In the genomic region with DNA sequence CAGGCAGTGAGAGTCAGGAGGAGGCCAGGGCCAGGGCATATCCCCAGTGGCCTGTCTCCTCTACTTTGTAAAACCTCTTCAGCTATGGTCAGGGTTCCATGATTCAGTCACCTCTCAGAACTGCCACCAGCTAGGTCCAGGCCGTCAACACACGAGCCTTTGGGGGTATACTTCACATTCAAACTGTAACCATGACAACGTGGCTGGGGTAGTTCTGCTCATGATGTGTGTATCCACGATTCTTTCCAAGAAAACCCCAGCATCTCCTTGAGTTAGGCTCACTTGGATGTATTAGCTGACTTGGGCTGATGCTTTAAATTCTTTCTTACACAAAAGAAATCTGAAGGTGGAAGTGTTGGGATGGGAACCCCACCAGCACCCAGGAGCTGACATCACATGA, we compare ENCODE assay signal across 23 mouse cellular contexts. TPM values are rescaled to one million over a fixed set of nuclear protein-coding genes. Genes with fewer than 3 reads are reported as not detected.
DNase-seq lines count a peak whose midpoint lies in the region; ATAC-seq and TF ChIP-seq lines count a peak whose summit lies in the region.
"Had no signal": no experiment of that assay in that cellular context is flagged by ENCODE, and none has a peak within 500 bp of the region (broad histone marks: within the 10 kb centered on the region; RNA-seq: fewer than 3 reads in every experiment).

No protein-coding gene starts in this region.

- H3K9me3 ChIP-seq in hindbrain, postnatal 0 days (ENCODE audit: low read length) = no peaks in the 10 kb centered on the region
- no peaks in the 10 kb centered on the region for H3K9me3 ChIP-seq in hindbrain, embryonic 13.5 days
- no peaks in the 10 kb centered on the region for H3K9me3 ChIP-seq in limb, embryonic 10.5 days (replicated peaks)
- H3K9me3 ChIP-seq: embryonic facial prominence, embryonic 13.5 days; forebrain, embryonic 13.5 days; heart, embryonic 12.5 days; hindbrain, embryonic 15.5 days had no signal

- 38% methylated on average over 4 of the region's 4 CpGs for WGBS in hindbrain, postnatal 0 days
- 33% methylated on average over 4 of the region's 4 CpGs for WGBS in hindbrain, embryonic 13.5 days
- WGBS in limb, embryonic 10.5 days = 81% methylated on average over 4 of the region's 4 CpGs

- no peaks in the 10 kb centered on the region for H3K27me3 ChIP-seq in hindbrain, postnatal 0 days (ENCODE audit: insufficient read depth, low read length)
- no peaks in the 10 kb centered on the region for H3K27me3 ChIP-seq in hindbrain, embryonic 13.5 days
- no peaks in the 10 kb centered on the region for H3K27me3 ChIP-seq in limb, embryonic 10.5 days (ENCODE audit: low read depth, poor library complexity, severe bottlenecking)
- H3K27me3 ChIP-seq: embryonic facial prominence, embryonic 13.5 days; hindbrain, embryonic 15.5 days had no signal

- H3K36me3 ChIP-seq in hindbrain, postnatal 0 days (ENCODE audit: insufficient read depth, low read length) = no peaks in the 10 kb centered on the region
- no peaks in the 10 kb centered on the region for H3K36me3 ChIP-seq in hindbrain, embryonic 13.5 days
- no peaks in the 10 kb centered on the region for H3K36me3 ChIP-seq in limb, embryonic 10.5 days
- H3K36me3 ChIP-seq: embryonic facial prominence, embryonic 13.5 days; heart, embryonic 12.5 days; hindbrain, embryonic 15.5 days had no signal

- no peak overlapping the region for H3K4me3 ChIP-seq in hindbrain, postnatal 0 days (ENCODE audit: low read length)
- H3K4me3 ChIP-seq in hindbrain, embryonic 13.5 days = no peak overlapping the region
- H3K4me3 ChIP-seq in limb, embryonic 10.5 days = no peak overlapping the region
- H3K4me3 ChIP-seq: embryonic facial prominence, embryonic 13.5 days; forebrain, embryonic 13.5 days; gastrocnemius, adult 2 months; heart, embryonic 12.5 days; hindbrain, embryonic 15.5 days had no signal

- H3K4me2 ChIP-seq in hindbrain, postnatal 0 days (ENCODE audit: low read depth, low read length) = no peak overlapping the region
- H3K4me2 ChIP-seq in hindbrain, embryonic 13.5 days = no peak overlapping the region
- H3K4me2 ChIP-seq: embryonic facial prominence, embryonic 13.5 days; forebrain, embryonic 13.5 days; heart, embryonic 12.5 days; hindbrain, embryonic 15.5 days had no signal

- H3K4me1 ChIP-seq in hindbrain, postnatal 0 days (ENCODE audit: insufficient read depth, low read length) = peaks cover 6% of the 10 kb centered on the region; the same call in 1 of the 2 replicates
- H3K4me1 ChIP-seq in hindbrain, embryonic 13.5 days (replicated peaks) = peaks cover 23% of the 10 kb centered on the region
- H3K4me1 ChIP-seq in limb, embryonic 10.5 days = peaks cover 46% of the 10 kb centered on the region

- H3K27ac ChIP-seq in hindbrain, postnatal 0 days = no peak overlapping the region
- H3K27ac ChIP-seq in hindbrain, embryonic 13.5 days = no peak overlapping the region
- 0 out of 2 replicates have a peak overlapping the region, but pooled peaks have one; percentile 27 for H3K27ac ChIP-seq in limb, embryonic 10.5 days
- H3K27ac ChIP-seq: embryonic facial prominence, embryonic 13.5 days; forebrain, embryonic 13.5 days; hindbrain, embryonic 15.5 days had no signal

- TF ChIP-seq CTCF in hindbrain, postnatal 0 days (IDR thresholded peaks at IDR 0.05; ENCODE audit: low read depth) = no peak

- no peak overlapping the region for H3K9ac ChIP-seq in hindbrain, postnatal 0 days (replicated peaks; ENCODE audit: low read length)
- H3K9ac ChIP-seq in hindbrain, embryonic 13.5 days = no peak overlapping the region
- H3K9ac ChIP-seq: embryonic facial prominence, embryonic 13.5 days; forebrain, embryonic 13.5 days; heart, embryonic 12.5 days; hindbrain, embryonic 15.5 days had no signal

- no peak for ATAC-seq in hindbrain, postnatal 0 days
- ATAC-seq in hindbrain, embryonic 13.5 days (ENCODE audit: low FRiP score) = no peak
- ATAC-seq: forebrain, embryonic 13.5 days; inflammation-experienced regulatory T-cells, adult 6 months had no signal

- peak; percentile 35 for DNase-seq in hindbrain, postnatal 0 days (ENCODE audit: low spot score)
- DNase-seq in brain, adult 2 months (ENCODE audit: low read depth, low spot score) = peak; percentile 27
- no peak for DNase-seq in limb, embryonic 10.5 days (ENCODE audit: low spot score)
- no peak for DNase-seq in lung, postnatal 36 days
- DNase-seq in testis, postnatal 14 days (ENCODE audit: low spot score) = no peak
- DNase-seq: adrenal gland, adult 8-10 months; adrenal gland, postnatal 36 days; cerebellum, adult 11-12 months; cerebellum, adult 9-11 months; cerebellum, postnatal 36 days; gastrocnemius, adult 2 months; gastrocnemius, postnatal 25 days had no signal

RNA-seq across cellular contexts. Expression of a gene that starts 9.9 kb away (rescaled TPM):
- 2.3 and 4.0 TPM in 2 replicates for total RNA-seq in hindbrain, postnatal 0 days (2014; rRNA removed)
- 0.10 and 0.11 TPM in 2 replicates for polyA plus RNA-seq in hindbrain, postnatal 0 days (2015; fragmentation: Nextera tagmentation; extraction: Ambion mirVana)
- 0.16 and 0.23 TPM in 2 replicates for polyA plus RNA-seq in hindbrain, embryonic 13.5 days (2015; fragmentation: Nextera tagmentation; extraction: Ambion mirVana)
- polyA plus RNA-seq in limb, embryonic 10.5 days (2016; fragmentation: Nextera tagmentation; extraction: Ambion mirVana) = 0.98 and 1.9 TPM in 2 replicates
- total RNA-seq: granulocyte monocyte progenitor cell, adult 5-6 weeks had no signal
- polyA plus RNA-seq: forebrain, embryonic 13.5 days; inflammation-experienced regulatory T-cells, adult 6 months had no signal

RNA-seq across cellular contexts. Expression of a gene that starts 27.3 kb away (rescaled TPM):
- not detected in 2 replicates for total RNA-seq in hindbrain, postnatal 0 days (2014; rRNA removed)
- not detected in 2 replicates for polyA plus RNA-seq in hindbrain, postnatal 0 days (2015; fragmentation: Nextera tagmentation; extraction: Ambion mirVana)
- not detected in 2 replicates for polyA plus RNA-seq in hindbrain, embryonic 13.5 days (2015; fragmentation: Nextera tagmentation; extraction: Ambion mirVana)
- polyA plus RNA-seq in limb, embryonic 10.5 days (2016; fragmentation: Nextera tagmentation; extraction: Ambion mirVana) = not detected in 2 replicates
- total RNA-seq: ES-E14; gastrocnemius, adult 2 months; gastrocnemius, postnatal 25 days; granulocyte monocyte progenitor cell, adult 5-6 weeks; heart, adult 8-10 months; heart, postnatal 25 days had no signal
- polyA plus RNA-seq: embryonic facial prominence, embryonic 13.5 days; forebrain, embryonic 13.5 days; heart, embryonic 12.5 days; heart, embryonic 16.5 days; hindbrain, embryonic 15.5 days; inflammation-experienced regulatory T-cells, adult 6 months had no signal

RNA-seq across cellular contexts. Expression of a gene that starts 40.0 kb away (rescaled TPM):
- total RNA-seq in hindbrain, postnatal 0 days (2014; rRNA removed) = 16.8 and 21.6 TPM in 2 replicates
- 7.0 and 7.3 TPM in 2 replicates for polyA plus RNA-seq in hindbrain, postnatal 0 days (2015; fragmentation: Nextera tagmentation; extraction: Ambion mirVana)
- 7.9 and 8.6 TPM in 2 replicates for polyA plus RNA-seq in hindbrain, embryonic 13.5 days (2015; fragmentation: Nextera tagmentation; extraction: Ambion mirVana)
- 7.2 and 8.3 TPM in 2 replicates for polyA plus RNA-seq in limb, embryonic 10.5 days (2016; fragmentation: Nextera tagmentation; extraction: Ambion mirVana)

RNA-seq across cellular contexts. Expression of a gene that starts 41.1 kb away (rescaled TPM):
- not detected in 2 replicates for total RNA-seq in hindbrain, postnatal 0 days (2014; rRNA removed)
- not detected in 2 replicates for polyA plus RNA-seq in hindbrain, postnatal 0 days (2015; fragmentation: Nextera tagmentation; extraction: Ambion mirVana)
- polyA plus RNA-seq in hindbrain, embryonic 13.5 days (2015; fragmentation: Nextera tagmentation; extraction: Ambion mirVana) = not detected in 2 replicates
- not detected in 2 replicates for polyA plus RNA-seq in limb, embryonic 10.5 days (2016; fragmentation: Nextera tagmentation; extraction: Ambion mirVana)
- total RNA-seq: ES-E14; gastrocnemius, adult 2 months; gastrocnemius, postnatal 25 days; granulocyte monocyte progenitor cell, adult 5-6 weeks; heart, postnatal 25 days had no signal
- polyA plus RNA-seq: embryonic facial prominence, embryonic 13.5 days; forebrain, embryonic 13.5 days; heart, embryonic 12.5 days; heart, embryonic 16.5 days; hindbrain, embryonic 15.5 days; inflammation-experienced regulatory T-cells, adult 6 months had no signal

Comparison
In these comparisons a context has a peak if more than half of its experiments do, and no peak if none do; other contexts are left out.
1. DNase-seq: peak in hindbrain, postnatal 0 days (single experiment) and brain, adult 2 months (single experiment); none in limb, embryonic 10.5 days (single experiment), lung, postnatal 36 days (single experiment) and testis, postnatal 14 days (single experiment).